Mouse (Mus musculus) megakaryocyte progenitor cell, adult 5-6 weeks (primary cell): ENCODE measurements around the gene Me3. TPM values are rescaled to one million over a fixed set of nuclear protein-coding genes. Genes with fewer than 3 reads are reported as not detected.
A peak's percentile ranks its signal among the peaks of the same experiment; 100 is the strongest.

ENCODE experiments used
- ATAC-seq: replicated peaks from 2 replicates; pipeline ENCODE4 v1.8.0; 2016; ENCODE audit warnings: mild to moderate bottlenecking, moderate TSS enrichment, inconsistent platforms; ENCODE audit not compliant: poor library complexity
- total RNA-seq, 2 experiments: library from RNA; stranded (forward) in 1 of 2; stranded (reverse) in 1 of 2; fragments of 157-497, 149-512 nt in 1 of 2; fragments of 200-1000 nt in 1 of 2; gene quantifications; 2 replicates each; pipeline versions ENCODE4 v1.2.3 to v1.2.4; 2015 to 2017

The Me3 gene
- total RNA-seq, 2 experiments from 2014 or later: not detected

- peak; percentile 53; the same call in 1 of the 2 replicates for ATAC-seq
These were observed 32.0 kb downstream of the Me3 start for GRCm38 (mm10) chr7:89664197-89664596.

GRCm38 (mm10) chr7:89666361-89666760, 34.2 kb downstream of the Me3 start:
- ATAC-seq: no peak

GRCm38 (mm10) chr7:89667570-89667969, 35.4 kb downstream of the Me3 start:
- no peak for ATAC-seq

- no peak for ATAC-seq
These were observed 37.3 kb downstream of the Me3 start for GRCm38 (mm10) chr7:89669461-89669860.

- no peak for ATAC-seq
These were observed 39.1 kb downstream of the Me3 start for GRCm38 (mm10) chr7:89671104-89671831.

- ATAC-seq: no peak
These were observed 44.0 kb downstream of the Me3 start for GRCm38 (mm10) chr7:89676176-89676575.

- ATAC-seq: no peak
These were observed 45.7 kb downstream of the Me3 start for GRCm38 (mm10) chr7:89677850-89678249.

- peak; percentile 61 for ATAC-seq
These were observed 46.5 kb downstream of the Me3 start for GRCm38 (mm10) chr7:89678719-89679118.

GRCm38 (mm10) chr7:89679139-89679538, 46.9 kb downstream of the Me3 start:
- peak; percentile 88 for ATAC-seq

GRCm38 (mm10) chr7:89679621-89680140, 47.5 kb downstream of the Me3 start:
- ATAC-seq: no peak

GRCm38 (mm10) chr7:89680891-89681290, 48.7 kb downstream of the Me3 start:
- ATAC-seq: no peak

- no peak for ATAC-seq
These were observed 49.7 kb downstream of the Me3 start for GRCm38 (mm10) chr7:89681666-89682470.

GRCm38 (mm10) chr7:89698186-89698585, 66.0 kb downstream of the Me3 start:
- peak; percentile 82 for ATAC-seq

- no peak for ATAC-seq
These were observed 67.6 kb downstream of the Me3 start for GRCm38 (mm10) chr7:89699668-89700350.

GRCm38 (mm10) chr7:89700511-89700910, 68.3 kb downstream of the Me3 start:
- no peak for ATAC-seq

GRCm38 (mm10) chr7:89710776-89711175, 78.6 kb downstream of the Me3 start:
- no peak for ATAC-seq

- no peak for ATAC-seq
These were observed 80.9 kb downstream of the Me3 start for GRCm38 (mm10) chr7:89713059-89713458.

- no peak for ATAC-seq
These were observed 84.0 kb downstream of the Me3 start for GRCm38 (mm10) chr7:89716226-89716625.

GRCm38 (mm10) chr7:89717521-89717920, 85.3 kb downstream of the Me3 start:
- ATAC-seq: no peak

- ATAC-seq: no peak
These were observed 86.1 kb downstream of the Me3 start for GRCm38 (mm10) chr7:89718264-89718663.

GRCm38 (mm10) chr7:89720256-89720655, 88.1 kb downstream of the Me3 start:
- no peak for ATAC-seq
